Mouse (Mus musculus) erythroid progenitor cell, adult 5-6 weeks (primary cell): Measurements from ENCODE around the gene Enox1. TPM values are rescaled to one million over a fixed set of nuclear protein-coding genes. Genes with fewer than 3 reads are reported as not detected.

Experiments
- ATAC-seq: replicated peaks from 2 replicates; pipeline ENCODE4 v1.8.0; 2016; ENCODE audit warnings: moderate number of reproducible peaks, mild to moderate bottlenecking, moderate TSS enrichment, inconsistent platforms; ENCODE audit not compliant: poor library complexity, low FRiP score, severe bottlenecking
- total RNA-seq, 2 experiments: library from RNA; stranded (forward) in 1 of 2; stranded (reverse) in 1 of 2; fragments of 150-400 nt in 1 of 2; fragments of 186-747, 209-891 nt in 1 of 2; gene quantifications; 2 replicates each; pipeline versions ENCODE4 v1.2.3 to v1.2.4; 2015 to 2017; ENCODE audit warnings: low replicate concordance in 2 of 2

Enox1 gene
- total RNA-seq, 2 experiments from 2014 or later, result not detected

- ATAC-seq, result no peak
Measured at GRCm38 (mm10) chr14:77638616-77639015, 482.1 kb downstream of the Enox1 start.

DNA sequence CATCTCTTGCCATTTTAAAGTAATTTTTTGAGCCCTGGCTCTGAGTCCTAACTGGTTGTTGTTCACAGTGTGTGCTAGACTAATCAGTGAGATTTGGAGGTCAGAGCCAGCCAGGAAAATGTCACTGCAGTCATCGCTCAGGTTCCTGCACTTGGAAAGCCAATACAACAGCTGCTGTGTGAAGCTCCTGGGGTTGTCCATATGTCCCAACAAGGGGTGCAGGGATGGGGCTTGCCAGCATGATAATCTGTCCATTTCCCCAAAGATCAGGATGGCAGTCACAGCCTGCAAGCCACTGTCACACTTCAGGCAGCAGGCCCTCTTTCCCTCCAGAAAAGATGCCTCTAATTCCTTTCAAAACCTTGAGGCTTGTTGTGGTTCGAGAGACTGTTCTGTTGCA, 483.0 kb downstream of the Enox1 start:
- ATAC-seq, result no peak

GRCm38 (mm10) chr14:77642314-77642713, 485.8 kb downstream of the Enox1 start:
- ATAC-seq, result no peak

GRCm38 (mm10) chr14:77646196-77646595, 489.6 kb downstream of the Enox1 start:
- no peak for ATAC-seq

DNA sequence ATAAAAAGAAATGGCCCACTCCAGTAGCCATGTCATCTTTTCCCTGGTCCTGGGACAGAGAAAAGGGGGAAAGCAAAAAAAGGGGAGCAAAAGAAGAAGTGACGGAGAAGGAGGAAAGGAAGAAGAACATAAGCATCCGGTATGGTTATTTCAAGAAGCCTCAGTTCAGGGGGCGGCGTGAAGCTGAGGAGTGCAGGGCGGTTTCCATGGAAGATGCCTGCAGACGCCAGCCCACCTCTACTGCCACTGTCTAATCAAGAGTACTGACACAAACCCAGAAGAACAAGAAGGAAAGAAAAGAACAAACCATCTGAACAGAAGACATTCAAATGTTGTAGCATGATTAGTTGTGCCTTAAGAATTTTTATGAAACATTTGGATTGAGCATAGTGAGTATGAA, 490.5 kb downstream of the Enox1 start:
- no peak for ATAC-seq

DNA sequence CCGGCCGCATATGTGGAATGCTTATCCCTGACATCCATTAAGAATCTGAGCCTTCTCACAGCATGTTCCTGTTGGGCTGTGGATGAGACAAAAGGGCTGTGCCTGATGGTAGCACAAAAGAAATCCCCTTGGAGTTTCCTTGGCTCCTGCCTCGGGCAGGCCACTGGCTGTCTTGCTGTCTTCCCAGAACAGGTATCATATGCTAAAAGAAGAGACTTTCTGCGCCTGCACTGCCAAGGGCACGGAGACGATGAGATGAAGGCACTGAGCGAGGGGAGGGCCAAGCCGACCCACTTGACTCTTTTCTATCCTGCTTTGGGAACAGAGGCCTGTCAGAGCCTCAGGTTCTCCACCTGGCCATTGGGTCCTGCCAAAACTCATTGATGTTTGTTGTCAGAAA, 491.7 kb downstream of the Enox1 start:
- no peak for ATAC-seq

DNA sequence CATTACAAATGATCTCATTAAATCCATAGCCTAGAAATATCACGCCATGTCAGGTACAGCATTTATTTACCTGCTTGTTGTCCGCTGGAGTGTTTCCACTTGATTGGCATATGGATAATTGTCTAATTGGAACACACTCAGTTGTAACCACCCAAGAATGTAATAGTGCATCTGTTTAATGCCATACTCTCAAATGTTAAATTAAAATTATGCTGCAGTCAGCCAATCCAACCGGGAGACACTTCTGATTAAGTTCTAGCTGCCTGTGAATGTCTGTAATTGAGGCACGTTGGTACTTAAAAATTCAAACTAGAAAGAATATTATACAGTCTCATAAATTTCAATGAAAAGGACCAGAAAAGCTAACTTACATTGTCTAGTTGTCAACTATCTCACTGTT, 502.2 kb downstream of the Enox1 start:
- no peak for ATAC-seq

DNA sequence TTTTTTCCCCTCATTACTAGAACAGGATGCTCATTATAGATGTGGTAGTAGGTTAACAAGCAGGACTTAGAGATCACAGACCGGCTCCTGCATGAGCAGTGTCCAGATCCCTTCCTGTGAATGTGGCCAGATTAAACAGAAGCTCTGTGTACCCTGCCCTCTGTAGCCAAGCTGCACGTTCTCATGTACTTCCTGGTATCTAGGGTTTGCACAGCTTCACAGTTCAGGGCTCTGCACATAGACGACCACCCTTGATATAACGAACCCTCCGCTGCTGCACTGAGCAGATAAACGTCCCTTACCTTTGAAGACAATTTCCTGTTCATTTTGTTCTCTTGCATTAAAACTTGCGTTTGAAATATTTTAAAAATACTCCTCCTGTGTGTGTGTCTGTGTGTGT, 505.7 kb downstream of the Enox1 start:
- ATAC-seq, result no peak

GRCm38 (mm10) chr14:77662994-77663393, 506.4 kb downstream of the Enox1 start:
- ATAC-seq, result no peak

DNA sequence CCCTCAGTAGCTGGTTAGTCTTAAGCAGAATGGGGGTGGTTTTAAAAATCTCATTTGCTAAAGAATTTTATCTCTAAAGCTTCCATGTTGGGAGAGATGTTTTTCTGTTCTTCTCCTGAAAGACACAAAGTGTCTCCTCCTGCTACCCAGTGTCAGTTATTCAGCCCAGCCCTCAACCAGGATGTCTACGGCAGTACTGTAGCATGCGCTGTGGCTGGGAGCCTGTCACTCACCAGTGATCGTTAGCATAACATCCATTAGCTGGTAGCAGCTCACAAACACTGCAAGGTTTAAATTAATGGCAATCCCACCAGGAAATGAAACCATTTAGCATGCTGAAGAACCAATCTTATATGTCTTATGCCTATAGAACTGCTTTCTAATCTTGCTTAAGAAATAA, 511.5 kb downstream of the Enox1 start:
- no peak for ATAC-seq

DNA sequence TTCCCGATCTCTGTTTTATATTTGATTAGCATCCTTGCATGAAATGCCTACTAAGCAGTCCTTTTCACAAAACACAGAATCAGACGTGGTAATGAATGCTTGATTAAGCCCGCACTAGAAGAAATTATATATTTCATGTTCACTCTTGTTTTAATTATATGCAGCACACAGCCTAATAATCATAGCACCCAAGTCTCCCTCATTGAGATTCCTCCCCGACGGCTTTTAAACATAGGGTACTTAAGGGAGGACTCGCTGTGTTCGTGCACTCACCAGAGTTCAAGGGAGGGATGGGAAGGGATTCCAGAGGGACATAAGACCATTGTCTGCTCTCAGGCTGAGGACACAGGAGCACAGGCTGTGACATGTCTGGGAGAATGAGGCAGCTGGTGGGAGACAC, 512.9 kb downstream of the Enox1 start:
- no peak for ATAC-seq

- ATAC-seq, result peak; percentile 95
Measured at GRCm38 (mm10) chr14:77670945-77671344, 514.4 kb downstream of the Enox1 start.

GRCm38 (mm10) chr14:77671961-77672360, 515.4 kb downstream of the Enox1 start:
- no peak for ATAC-seq

DNA sequence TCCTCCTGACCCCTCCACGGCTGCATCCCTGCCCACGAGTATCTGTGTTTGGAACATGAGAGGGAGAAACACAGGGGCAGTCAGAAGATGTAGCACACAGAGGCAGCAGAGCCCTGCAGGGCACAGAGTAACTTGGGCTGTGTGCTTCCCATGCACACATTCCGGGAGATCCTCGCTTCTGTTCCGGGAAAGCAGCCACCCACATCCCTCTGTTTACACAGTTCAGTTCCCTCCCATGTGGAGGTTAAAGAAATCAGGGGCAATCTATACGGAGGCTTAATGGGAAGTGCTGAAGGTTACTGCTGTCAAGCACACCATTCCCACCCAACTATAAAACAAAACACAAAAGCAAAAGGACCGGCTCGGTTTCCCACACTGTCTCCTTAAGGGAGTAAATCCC, 516.6 kb downstream of the Enox1 start:
- no peak for ATAC-seq

- ATAC-seq, result no peak
Measured at GRCm38 (mm10) chr14:77677951-77678350, 521.4 kb downstream of the Enox1 start.

DNA sequence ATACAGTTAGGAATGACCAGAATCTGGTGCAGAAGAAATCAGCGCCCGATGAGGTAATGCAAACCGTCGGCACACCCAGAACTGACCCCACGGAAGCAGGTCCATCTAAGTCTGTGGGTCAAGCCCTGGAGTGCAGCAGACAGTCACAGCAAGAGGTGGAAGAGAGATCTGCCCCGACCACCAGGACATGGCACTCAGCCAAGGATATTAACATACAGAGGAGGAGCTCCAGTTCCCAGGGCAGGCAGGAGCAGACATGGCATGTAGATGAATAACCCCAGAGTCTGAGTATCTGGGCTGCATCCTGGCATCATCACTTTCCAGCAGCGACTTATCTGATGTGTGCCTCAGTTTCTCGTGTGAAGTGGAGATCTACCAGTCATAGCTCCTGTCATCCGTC, 523.3 kb downstream of the Enox1 start:
- ATAC-seq, result no peak

DNA sequence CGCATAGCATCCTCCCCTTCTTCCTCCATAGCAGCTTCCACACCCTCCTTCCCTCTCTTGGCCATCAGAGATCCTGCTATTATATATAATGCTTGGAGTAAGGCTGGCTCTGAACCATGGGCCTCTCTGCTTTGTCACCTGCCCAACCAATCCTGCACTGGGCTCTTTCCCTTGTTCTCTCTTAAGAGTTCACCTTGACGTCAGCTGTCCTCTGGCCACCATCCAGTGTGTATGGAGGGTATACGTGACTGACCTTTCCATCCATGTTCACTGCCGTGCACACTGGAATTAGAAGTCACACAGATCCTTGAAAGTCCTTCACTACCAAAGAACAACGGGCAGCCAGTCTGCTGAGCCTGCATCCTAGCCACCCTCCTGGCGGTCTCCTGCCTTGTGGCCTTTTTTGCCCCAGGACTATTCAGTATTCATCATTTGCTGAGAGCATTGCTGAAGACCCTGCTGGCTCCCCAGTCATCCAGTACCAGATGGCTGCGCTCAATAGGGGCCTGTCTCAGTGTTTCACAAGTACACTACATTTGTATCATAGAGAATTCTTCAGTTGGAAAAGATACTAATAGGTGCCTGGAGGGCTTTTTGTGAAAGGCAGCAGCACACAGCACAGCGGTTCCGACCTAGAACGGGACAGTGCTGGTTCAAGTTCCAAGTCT, 526.5 kb downstream of the Enox1 start:
- no peak for ATAC-seq

DNA sequence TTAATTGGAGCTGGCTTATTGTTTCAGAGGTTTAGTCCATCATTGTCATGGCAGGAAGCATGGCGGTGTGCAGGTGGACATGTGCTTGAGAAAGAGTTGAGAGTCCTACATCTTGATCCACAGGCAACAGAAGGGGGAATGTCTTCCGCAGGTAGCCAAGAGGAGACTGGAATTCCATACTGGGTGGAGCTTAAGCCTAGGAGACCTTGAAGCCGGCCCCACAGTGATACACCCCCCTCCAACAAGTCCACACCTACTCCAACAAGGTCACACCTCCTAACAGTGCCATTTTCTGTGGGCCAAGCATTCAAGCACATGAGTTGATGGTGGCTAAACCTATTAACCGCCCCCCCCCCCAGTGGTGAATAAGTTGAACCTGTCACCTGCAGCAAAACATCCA, 533.3 kb downstream of the Enox1 start:
- ATAC-seq, result no peak

GRCm38 (mm10) chr14:77705006-77705405, 548.4 kb downstream of the Enox1 start:
- no peak for ATAC-seq

- no peak for ATAC-seq
Measured at GRCm38 (mm10) chr14:77706511-77707246, 550.1 kb downstream of the Enox1 start.

DNA sequence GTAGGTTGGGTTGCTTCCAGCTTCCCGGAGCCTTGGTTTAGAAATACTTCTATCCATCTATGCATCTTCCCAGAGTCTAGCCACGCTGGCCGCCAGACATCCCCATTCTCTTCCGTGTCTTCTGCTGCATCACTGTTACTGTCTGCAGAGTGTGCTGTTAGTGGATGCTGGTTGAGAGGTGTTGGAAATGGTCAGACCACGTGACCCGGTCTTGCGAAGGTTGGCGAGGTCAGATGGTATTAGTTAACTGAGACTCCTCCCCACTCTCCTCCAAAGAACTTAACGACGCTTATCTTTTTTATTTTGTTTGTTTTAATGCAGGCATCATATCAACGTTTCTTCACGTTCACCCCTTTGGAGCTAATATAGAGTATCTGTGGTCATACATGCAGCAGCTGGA, 550.7 kb downstream of the Enox1 start:
- ATAC-seq, result no peak
